Mouse (Mus musculus) layer of hippocampus, adult 11-12 months (tissue): ENCODE results near the gene Farp1.
"Not testable (repeated sequence)": the region's sequence is repeated elsewhere in the genome, so short reads cannot be mapped to it uniquely, and the experiment has no call there.

Source experiments
- DNase-seq: peaks from one replicate; pipeline ENCODE4 v3.0.0; 2022; ENCODE audit warnings: low spot score

Gene Farp1

DNA sequence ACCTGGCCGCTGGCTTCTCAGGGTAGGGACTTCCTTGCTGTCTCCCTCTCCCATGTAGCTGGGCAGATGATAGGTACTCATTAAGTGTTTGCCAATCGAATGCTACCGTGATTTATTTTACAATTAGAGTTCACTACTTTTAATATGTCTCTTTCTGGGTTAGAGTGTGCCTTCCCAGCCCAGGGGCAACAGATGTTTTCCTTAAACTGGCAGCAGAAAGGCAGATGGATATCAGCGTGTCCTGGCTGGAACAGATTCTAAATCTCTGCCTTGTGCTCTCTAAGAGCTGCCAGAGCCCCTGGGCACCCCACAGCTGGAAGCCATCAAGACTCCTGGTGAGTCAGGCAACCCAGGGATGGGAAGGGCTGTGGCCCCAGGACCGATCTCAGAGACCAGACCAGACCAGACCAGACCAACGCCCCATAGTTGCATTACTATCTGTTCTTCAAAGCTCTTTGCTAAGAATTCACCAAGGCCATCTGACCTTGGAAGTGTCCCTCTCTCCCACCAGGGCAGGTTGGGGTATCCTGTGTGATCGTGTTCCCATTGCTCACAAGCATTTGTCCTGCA is 69.8 kb downstream of the Farp1 start:
- no peak for DNase-seq

DNA sequence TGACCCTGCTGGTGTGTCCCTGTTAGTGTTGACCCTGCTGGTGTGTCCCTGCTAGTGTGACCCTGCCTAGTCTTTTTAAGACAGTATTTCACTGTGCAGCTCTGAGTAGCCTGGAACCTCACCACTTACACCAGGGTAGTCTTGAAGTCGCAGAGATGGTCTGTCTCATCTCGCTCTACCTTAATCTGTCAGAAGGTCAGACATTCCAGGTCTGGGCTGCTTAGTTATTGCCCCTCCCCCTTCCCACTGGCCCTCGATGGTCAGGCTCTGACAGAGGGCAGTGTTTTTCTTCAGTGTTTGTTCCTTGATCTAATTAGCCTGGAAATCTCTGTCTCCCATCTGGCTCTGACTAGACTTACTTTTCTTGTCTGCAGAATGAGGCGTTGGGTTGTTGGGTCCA is 71.9 kb downstream of the Farp1 start:
- no peak for DNase-seq

DNA sequence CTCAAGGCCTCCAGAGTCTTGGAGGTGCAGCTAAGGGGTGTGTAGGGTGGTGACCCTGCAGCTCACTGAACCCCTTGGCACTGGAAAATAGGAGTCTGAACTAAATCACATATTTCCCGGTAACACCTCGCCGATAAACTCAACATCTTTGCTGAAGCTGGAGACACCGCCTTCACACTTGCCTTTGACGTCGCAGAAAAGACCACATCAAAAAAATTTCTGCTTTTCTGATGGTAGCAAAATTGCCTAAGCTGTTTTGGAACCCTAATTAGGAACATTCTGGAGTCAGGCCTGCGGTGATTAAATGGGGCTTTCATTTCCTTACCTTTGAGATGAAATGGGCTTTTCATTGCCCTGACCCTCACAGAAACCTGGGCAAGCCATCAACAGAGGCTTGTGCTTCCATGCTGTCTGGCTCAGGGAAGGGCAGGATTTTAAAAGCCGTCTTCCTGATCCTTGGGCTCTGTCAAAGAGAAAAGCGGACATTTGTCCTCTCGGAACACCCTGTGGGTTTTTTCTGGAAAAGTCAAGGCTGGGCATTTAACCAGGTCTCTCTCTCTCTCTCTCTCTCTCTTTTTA is 72.8 kb downstream of the Farp1 start:
- no peak for DNase-seq

DNA sequence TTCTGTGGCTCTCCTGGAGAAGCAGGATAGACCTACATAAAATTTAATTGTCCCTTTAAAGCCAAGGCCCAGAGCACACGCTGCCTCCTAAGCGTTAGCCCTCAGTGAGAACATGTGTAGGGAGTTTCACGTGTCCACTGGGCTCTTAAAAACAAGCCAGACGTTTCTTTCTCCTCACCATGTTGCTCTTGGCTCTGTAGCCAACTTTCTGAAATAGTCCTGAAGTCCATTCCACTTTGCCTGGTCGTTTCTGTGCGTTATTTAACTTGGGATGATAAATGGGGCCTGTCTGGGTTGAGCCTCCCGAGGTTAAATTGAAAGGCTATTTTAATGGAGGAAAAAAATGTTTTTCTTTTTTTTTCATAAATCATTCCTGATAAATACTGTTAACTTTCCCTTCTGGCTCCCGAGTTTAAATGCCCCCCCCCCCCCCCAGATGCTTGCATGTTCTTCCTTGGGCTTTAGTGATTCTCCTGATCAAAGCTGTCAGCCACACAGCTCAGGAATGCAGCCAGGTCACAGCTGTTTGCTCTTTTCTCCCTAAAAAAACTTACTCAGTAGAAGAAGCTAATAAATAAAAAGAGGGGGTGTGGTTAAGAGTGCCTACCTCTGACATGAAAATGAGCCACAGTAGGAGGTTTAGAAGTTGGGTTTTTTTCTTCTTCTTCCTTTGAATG is 73.6 kb downstream of the Farp1 start:
- no peak for DNase-seq

DNA sequence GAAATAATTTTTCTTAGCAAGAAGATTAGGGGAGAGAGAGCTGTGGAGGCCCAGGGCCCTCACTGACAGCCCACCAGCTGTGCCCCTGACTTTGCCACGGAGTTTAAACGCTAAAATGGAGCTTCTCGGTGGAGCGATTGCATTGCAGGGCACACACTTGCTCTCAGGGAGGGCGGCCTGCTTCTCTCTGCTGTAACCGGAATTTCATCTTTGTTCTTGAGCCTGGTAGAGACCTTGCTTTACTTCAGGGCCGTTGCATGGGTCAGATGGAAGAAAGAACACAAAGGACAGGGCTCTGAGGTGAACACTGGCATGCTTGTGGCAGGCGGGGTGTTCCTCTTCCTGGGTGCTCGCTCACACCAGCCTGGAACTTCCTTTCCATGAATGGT is 74.1 kb downstream of the Farp1 start:
- no peak for DNase-seq

DNA sequence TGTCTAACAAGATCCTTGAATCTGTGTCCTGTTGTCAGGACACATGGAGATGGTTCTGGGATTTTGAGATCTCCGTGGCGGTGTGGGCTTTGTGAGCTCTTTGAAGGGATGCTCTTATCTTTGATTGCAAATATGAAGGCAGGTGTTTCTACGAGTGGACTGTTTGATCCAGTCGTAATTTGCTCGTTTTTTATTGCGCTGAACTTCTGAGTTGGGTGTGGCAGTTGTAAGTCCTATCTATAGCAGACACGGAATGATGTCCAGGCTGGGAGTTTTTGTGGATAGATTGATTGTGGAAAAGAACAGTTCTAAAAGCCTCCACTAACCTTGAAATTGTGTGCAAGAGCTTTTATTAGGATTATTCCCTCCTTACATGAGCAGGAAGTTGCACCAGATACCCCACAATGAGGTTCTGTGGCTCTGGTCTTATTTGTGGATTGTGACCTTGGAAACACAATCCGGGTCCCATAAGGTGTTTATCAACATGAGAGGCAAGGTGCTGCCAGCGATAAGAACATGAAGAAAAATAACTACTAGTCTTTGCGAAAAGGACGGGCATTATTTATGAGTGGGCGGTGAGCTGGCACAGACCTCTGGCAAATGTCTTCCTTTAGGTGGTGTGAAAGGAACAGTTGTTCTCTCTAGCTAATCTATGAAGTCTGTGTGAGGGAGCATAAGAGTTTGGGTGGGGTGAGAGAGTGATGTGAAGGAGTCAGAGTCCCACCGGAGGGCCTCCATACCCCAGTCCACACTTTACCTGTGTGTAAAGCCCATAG is 75.7 kb downstream of the Farp1 start:
- no peak for DNase-seq

DNA sequence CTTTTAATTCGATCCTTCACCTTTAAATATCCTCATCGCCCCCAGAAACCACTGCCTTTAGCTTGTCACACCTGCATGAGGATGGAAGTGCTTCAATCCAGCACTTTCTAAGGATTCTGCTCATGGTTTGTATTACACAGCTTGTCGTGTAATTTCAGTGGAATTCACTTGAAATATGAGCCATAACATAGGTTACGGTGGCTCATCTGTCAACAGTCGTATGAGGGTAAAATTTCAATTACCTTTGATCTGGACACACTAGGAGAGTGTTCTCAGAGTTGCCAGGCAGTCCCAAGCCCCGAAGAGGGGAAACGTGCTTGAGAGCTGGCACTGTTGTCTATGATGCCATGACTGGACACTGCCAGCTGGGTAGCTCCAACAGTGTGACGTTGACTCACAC is 77.1 kb downstream of the Farp1 start:
- no peak for DNase-seq

DNA sequence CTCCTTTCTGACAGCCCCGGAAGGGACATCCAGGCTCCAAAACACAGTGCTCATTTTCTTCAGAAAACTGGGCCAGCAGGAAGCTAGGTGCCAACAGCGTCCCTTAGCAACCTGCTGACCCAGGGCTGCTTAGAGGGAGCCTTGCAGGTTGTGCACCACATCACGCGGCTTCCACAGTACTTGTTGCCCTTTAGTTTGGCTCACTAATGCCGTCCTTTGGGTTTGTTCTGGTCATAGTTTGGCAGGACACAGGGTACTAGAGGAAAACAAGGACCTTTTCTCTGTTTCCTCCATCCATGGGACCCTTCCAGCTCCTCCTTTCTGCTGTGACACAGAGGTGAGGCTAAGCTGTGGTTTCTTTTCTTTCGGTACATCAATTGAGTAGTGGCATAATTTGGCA is 78.8 kb downstream of the Farp1 start:
- DNase-seq: peak; percentile 56

DNA sequence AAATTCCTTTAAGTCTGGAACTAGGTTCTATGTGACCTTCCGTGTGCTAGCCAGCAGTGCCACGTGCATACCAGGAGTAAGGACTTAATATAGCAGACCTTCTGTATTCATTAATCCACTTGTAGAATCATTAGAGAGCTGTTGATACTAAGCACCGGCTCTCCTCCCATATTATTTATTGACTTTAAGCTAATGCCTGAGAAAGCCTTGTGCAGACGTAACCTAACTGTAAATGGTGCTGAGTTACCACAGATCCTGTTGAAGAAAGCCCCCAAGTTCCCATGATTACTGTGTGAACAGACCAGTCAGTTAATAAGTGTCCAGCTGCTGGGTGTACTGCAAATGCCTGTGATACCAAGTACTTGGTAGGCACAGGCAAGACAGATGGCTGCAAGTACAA is 81.7 kb downstream of the Farp1 start:
- DNase-seq: no peak

DNA sequence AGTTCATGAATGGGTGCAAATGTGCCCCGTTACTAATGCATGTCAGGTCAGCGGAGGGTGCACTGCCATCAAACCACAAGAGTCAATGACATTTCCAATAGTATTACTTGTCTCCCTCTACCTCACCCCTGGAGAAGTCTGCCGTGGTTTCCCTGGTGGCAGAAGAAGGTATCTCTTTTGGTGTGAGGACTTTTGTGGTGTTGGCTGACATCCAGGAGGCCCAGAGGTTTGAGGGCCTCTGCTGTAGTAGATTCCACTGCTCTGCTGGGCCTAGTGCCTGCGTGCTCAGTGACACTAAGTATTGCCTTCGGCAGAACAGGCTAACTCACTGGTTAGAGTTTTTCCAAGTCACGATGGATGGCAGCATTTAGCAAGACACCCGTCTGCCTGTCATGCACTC is 83.9 kb downstream of the Farp1 start:
- DNase-seq: no peak

DNA sequence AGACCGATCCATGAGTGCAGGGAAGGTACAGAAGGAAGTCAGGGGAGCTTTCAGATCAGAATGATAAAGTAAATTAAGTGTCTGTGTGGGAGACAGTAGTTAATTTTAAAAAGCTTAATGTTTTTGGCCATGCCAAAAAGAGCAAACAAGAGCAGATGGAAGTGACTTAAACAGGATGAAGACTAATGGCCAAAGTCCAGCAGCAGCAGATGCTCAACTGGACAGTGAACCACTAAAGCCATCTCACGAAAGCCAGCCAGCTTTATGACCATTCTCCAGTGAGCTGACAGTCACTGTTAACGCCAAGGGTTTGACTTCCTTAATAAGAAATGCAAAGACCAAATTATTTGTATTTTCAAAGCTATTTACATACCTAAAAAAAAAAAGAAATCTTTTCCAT is 86.7 kb downstream of the Farp1 start:
- no peak for DNase-seq

DNA sequence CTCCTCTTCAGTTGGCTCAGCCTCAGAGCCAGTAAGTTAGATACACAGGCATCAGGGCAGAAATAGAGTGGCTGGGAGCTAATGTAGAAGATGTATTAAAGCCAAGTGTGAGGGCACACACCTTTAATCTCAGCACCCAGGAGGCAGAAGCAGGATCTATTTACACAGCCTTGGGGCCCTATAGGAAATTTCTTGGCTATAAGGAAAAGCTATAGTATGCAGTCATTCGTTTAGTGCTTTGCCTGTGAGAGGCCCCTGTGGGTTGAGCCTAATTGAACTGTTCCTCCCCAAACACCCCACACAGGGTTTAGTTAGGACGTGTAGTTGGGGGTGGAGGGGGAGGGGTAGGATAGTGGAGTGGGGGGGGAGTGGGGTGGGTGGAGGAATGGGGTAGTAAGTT is 87.9 kb downstream of the Farp1 start:
- no peak for DNase-seq

DNA sequence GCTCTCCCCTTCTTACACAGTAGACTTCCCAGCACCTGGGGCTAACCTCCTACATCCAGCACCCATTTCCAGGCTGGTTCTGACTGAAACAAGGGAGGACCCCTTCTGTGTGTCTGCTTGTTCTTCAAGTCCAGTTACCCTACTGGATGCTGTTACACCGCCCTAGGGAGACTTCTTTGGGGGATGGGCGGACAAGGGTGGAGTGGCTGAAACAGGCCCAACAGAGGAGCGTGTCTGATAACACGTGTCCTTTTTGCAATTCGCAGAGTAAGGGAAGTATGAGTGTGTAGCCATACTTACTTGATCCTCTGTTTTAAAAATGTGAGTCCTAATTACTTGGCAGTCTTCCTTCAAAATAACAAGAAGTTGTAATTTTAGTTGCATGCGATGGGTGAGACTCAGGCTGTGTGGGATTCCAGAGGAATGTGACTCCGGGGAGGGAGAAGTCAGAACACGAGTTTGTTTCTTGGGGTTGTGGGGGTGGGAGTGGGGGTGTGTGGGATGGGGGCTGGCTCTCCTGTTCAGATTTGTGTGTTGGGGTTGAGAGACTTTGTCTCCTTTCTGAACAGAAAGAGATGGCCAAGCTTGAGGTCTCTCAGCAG is 89.5 kb downstream of the Farp1 start:
- no peak for DNase-seq

DNA sequence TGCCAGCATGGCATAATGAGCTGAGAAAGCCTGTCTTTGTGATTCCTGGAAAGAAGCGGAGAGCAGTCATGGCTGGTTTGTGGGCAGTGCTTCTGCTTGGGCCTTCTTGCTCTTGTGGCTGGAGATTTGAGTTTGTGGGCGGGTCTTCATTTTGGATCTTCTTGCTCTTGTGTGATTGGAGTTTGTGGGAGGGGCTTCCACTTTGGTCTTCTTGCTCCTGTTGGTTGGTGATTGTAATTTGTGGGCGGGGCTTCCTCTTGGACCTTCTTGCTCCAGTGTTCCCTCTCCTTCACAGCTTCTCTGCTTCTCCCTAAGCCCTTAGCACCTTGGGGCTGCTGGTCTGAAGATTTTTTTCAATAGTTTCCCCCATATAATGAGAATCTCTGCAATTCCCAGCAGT is 90.7 kb downstream of the Farp1 start:
- no peak for DNase-seq

DNA sequence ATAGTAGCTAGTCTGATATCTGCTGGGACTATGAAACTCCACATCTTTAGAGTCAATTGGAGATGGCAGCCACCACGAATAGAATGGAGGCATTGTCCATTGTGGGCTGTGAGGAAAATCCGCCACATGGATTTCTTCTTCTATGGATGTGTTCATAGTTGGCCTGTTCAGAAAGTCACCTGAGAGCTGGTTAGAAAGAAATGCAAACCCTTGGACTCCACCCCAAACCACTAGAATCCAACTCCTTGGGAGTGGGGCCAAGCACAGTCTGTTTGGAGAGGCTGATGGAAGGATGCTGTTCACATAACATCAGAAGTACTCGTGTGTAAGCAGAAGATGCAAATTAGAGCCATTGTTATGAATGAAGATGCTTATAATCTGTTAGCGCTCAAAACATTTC is 91.3 kb downstream of the Farp1 start:
- no peak for DNase-seq

DNA sequence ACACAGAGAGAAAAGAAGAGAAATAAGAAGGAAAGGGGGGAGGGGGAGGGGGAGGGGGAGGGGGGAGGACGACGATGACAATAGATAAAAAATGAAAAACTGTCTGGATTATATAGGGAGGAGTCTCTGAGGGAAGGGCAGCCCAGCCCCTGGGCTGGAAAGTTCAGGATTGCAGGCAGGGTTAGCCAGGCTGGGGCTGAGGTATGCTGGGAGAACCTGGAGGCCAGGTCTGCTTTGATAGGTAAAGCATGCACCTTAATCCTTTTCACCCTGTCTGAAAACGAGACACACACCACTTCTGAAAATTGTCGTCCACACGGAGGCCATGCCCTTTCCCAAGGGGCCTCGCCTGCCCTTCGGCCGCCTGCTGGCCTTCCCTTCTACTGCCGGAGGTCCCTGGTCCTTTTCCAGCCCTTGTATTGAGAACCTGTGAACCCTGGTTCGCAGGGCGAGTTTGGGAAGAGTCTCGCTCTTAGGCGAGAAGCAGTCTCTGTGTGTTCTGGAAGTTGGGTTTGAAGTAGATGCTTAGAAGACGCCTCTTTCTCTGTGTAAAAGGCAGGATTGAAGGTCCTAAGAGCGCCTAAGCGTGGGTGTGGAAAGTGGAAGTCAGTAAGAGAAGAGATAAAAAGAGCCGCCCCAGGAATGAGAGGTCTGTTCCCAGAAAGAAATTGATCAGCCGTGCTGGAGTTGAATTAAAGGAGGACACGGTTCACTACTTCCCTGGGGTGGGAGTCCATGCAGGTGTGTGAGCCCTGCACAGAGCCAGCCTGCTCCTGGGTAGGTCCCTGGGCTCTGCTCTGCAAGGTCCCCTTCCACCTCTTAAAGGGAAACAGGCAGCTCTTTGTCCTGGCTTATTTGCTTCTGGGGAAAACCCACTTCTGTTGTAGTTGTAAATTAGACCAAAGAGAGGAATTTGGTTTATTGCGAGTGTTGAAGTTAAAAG is 94.1 kb downstream of the Farp1 start:
- DNase-seq: no peak

DNA sequence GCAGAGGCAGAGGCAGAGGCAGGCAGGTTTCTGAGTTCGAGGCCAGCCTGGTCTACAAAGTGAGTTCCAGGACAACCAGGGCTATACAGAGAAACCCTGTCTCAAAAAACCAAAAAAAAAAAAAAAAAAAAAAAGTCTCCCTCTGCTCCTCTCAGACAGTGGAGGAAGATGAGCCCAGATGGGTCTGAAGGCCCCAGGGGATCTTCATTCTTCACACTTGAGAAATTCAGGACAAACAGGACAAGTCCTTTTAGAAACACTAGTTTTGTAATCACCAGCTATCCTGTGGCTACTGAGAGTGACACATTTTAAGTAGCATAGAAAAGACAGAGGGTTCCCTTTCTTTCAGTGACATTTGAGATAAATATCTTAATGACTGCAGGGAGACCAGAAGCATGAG is 95.4 kb downstream of the Farp1 start:
- not testable (repeated sequence) for DNase-seq

DNA sequence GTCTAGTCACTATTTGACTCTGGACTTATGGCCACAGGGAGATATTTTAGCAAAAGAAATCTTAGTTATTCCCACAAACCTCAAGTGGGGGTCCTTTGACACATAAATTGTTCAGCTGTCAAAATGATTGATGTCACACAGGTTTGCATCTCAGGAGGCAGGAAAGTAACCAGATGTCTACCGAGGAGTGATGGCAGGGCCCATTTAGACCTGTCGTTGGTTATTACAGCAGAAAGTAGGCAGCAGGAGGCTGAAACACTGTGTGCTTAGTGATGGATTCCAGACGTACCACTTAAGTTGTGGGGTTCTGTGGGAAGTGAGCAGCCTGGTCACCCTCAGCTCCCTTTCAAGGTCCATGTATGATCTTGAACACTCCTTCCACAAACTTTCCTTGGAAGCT is 99.4 kb downstream of the Farp1 start:
- no peak for DNase-seq

DNA sequence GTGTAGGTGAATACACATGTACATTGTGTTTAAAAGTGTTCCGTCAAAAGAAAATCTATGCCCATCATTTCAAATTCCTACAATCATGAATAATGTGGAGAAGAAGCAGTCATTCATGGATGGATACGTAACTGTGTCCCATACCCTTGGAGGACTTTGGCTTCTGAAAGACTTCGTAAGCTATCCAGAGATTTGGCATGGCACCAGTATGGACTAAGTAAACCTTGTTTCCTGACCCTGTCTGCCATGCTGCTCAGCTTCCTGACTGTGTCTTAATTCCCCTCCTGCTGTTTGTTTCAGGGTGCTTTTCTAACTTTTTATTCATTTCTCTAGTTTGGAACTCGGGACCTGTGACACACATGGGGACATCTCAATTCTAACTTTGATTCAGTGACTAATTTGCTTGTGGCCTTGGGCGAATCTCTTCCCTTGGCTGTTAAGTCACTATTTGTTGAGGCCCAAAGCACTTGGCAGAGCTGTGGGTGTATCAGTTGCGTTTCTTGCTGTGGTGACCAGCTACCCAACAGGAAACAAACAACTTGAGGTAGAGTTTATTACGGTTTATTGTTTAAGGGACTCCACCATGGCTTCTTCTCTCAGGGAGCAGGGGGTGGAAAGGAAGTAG is 108.9 kb downstream of the Farp1 start:
- no peak for DNase-seq

DNA sequence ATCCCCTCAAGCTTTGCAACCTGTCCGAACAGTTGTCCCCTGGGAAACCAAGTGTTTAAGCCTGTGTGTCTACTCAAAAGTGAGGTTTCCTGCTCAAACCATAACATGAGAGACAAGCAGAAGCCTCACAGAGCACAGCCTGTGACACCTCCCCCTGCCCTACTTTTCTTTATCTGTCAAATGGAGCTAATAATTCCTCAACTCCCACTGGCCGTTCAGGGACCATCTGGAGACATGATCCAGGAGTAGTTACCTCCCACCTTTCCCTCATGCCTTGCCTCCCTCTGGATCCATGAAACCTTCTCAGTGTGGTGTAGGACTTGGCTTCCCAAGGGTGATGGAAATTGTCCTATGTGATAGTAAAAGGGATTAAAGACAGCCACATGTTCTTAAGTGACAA is 109.5 kb downstream of the Farp1 start:
- no peak for DNase-seq

DNA sequence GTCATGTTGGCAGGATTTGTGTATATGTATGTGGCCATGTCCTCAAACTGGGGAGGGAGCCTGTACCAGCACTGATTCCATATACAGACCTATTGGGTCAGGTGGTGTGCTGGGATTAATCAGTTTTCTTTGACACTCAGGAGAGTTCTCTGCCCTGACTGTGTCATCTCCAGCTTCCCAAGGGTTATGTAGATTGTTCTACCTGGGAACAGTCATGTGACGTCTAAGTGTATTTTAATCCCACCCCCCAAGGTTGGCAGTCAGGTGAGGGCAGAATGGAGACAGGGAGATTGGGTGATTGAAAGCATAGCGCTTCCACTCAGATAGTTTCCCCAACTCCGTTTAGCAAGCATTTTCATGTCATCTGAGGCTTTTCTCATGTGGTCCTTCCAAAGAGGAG is 110.3 kb downstream of the Farp1 start:
- DNase-seq: no peak
